Mouse (Mus musculus): ENCODE data around the gene Acy3.
"Not testable (repeated sequence)": the region's sequence is repeated elsewhere in the genome, so short reads cannot be mapped to it uniquely, and the experiment has no call there.

Acy3 gene

DNA sequence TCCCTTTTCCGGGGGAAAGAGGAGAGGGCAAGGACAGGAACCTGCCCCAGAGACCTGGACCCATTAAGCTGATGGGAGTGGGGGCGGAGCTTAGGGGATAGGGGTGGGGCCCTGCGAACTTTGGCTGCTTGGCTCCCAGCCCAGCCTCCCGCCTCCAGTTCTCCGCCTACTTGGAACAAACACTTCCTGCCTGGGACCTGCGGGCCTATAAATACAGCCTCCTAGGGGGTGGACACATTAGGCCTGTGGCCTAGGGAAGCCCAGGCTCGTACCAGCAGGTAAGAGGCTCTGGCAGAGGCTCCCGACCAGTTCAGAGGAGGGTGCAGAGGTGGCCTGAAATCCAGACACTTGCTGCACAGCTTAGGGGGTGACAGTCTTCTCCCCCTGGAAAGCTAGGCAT lies at the start of gene Acy3:
Gene Acy3, plus strand, starts transcription at position 237 of the 400 bp plus-strand sequence.
- peak; percentile 26 for DNase-seq (ENCODE audit: low spot score)

GRCm38 (mm10) chr19:3942315-3942714 lies 44.1 kb upstream of the Acy3 start:
- no peak for DNase-seq (ENCODE audit: low spot score)

DNA sequence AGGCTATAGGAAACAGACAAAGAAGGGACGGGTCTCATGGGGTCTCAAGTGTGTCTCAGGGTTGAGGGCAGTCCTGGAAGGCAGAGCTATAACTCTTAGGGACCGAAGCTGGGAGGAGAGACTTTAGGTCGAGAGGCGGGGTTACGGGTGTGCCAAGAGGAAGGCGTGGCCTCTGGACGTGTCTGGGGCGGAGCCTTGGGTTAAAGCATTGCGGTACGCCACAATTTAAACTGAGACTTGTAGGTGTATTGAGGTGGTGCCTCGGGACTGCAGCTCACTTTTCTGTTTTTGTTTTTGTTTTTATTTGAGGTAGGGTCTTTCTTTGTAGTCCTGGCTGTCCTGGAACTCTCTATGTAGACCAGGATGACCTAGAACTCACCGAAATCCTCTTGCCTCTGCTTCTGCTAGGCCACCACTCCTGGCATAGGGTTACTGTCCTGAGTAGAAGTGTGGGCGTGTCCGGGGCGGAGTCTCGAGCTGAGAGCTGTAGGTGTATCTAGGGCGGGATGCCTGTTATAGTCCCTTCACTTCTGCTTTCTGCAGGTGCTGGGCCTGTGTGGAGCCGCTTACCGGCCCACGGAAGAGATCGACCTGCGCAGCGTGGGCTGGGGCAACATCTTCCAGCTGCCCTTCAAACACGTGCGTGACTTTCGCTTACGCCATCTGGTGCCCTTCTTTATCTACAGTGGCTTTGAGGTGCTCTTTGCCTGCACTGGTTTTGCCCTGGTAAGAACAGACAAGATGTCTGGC lies 43.2 kb upstream of the Acy3 start:
- no peak for DNase-seq (ENCODE audit: low spot score)

GRCm38 (mm10) chr19:3945872-3946564 lies 40.4 kb upstream of the Acy3 start:
- DNase-seq (ENCODE audit: low spot score) = no peak

GRCm38 (mm10) chr19:3946715-3947114 lies 39.7 kb upstream of the Acy3 start:
- no peak for DNase-seq (ENCODE audit: low spot score)

GRCm38 (mm10) chr19:3947813-3948212 lies 38.6 kb upstream of the Acy3 start:
- DNase-seq (ENCODE audit: low spot score) = no peak

DNA sequence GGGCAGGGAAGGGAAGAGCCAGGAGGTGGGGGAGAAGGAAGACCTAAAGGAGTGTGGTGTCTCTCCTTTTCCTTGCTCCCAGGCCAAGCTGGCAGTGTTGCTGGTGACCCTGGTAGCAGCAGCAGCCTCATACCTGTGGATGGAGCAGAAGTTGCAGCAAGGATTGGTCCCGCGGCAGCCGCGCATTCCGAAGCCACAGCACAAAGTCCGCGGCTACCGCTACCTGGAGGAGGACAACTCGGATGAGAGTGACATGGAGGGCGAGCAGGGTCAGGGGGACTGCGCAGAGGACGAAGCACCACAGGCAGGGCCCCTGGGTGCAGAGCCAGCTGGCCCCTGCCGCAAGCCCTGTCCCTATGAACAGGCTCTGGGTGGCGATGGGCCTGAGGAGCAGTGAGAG lies 37.8 kb upstream of the Acy3 start:
- no peak for DNase-seq (ENCODE audit: low spot score)

- no peak for DNase-seq (ENCODE audit: low spot score)
Observed at GRCm38 (mm10) chr19:3950331-3950730, 36.0 kb upstream of the Acy3 start.

DNA sequence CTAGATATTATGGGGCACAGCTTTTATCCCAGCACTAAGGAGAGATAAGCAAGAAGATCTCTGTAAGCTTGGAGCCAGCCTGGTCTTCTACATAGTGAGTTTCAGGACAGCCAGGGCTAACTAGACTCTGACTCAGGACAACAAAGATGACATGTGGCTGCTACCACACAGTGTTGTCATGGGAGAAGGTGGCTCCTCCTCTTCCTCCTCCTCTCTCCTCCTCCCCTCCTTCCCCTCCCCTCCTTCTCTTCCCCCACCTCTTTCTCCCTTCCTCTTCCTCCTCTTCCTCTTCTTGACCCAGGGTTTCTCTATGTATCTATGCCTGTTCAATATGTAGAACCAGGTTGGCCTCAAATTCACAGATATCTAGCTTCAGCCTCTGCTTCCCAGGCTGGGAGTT lies 34.9 kb upstream of the Acy3 start:
- DNase-seq (ENCODE audit: low spot score) = no peak

DNA sequence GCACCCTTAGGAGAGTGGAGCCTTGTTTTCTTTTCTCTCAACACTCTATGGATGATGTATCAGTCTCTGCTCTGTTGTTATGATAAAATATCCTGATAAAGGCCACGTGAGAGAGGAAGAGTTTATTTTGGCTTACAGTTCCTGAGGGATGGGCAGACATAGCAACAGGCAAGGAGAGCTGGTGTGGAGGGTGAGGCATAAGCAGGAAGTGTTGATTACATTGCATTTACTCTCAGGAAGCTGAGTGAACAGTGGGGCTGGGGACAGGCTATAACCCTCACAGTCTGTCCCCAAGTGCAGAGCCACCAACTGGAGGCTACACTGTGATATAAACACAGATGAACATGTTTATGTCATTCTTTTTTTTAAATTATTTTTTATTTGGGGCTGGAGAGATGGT lies 34.3 kb upstream of the Acy3 start:
- no peak for DNase-seq (ENCODE audit: low spot score)

DNA sequence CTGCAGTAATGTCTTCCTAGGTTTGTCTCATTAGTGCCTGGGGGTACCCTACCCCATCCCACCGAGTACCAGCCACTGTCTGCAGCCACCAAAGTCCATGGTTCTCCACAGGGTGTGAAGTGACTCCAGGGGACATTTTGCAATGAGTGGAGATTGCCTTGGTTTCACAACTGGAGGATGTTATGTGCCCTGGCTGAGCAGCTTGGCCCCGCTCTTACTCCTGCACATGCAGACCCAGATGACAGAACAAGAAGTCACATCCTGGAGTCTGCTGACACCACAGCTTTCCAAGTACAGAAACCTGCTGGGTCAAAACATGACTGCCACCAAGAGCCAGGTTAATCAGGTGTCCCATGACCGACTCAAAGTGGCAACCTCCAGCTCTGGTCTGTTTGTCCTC lies 31.3 kb upstream of the Acy3 start:
- DNase-seq (ENCODE audit: low spot score) = no peak

DNA sequence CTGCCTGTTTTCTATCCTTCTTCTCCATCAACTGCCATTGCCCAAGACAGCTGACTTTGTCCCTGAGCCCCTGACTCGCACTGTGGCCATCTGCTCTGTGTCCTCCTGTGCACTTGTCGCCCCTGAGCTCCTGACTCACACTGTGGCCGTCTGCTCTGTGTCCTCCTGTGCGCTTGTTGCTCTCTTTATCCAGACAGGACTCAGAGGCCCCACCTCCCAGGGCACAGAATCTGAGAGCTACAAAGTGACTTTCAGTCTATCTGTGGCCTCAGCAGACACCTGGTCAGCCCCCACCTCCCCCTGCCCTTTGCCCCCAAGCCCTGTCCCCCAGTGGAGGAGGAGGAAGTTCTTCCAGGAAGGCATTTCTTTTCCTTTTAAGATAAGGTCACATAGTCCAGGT lies 30.6 kb upstream of the Acy3 start:
- DNase-seq (ENCODE audit: low spot score) = no peak

DNA sequence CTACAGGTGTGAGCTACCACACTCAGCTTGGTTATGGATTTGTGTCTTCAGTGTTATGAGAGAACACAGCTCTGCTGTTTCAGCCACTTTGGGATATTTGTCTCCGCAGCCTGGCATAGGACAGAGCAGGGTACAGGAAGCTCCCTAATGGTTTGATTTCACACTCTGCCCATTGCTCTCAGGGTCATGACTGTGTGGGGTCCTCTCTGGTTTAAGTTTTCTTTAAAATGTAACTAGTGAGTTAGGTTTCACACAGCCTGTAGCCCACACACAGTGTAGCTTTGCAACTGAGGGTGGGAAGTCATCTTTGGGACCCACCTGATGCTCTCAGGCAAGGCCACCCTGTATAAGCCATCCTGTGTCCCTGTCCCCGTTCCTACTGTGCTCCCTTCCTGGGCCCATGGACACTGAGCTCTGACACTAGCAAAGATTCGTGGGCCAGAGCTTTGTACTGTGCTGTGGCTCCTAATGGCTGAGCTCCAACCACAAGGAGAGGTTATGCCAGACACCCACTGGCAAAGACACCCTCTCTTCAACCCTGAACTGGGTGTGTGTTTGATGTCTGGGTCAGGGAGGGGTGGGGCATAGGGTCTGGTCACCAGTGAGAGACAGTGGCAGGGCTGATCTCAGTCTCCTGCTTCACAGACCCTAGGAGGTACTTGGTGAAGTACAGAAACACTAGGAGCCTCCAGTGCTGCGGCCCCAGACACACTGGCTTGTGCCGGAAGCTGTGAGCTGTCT lies 28.9 kb upstream of the Acy3 start:
- DNase-seq (ENCODE audit: low spot score) = not testable (repeated sequence)

- DNase-seq (ENCODE audit: low spot score) = no peak
Observed at GRCm38 (mm10) chr19:3958470-3958869, 27.9 kb upstream of the Acy3 start, which contains the start of gene Aldh3b3. Gene Aldh3b3 (plus strand): TSS chr19:3958645.

DNA sequence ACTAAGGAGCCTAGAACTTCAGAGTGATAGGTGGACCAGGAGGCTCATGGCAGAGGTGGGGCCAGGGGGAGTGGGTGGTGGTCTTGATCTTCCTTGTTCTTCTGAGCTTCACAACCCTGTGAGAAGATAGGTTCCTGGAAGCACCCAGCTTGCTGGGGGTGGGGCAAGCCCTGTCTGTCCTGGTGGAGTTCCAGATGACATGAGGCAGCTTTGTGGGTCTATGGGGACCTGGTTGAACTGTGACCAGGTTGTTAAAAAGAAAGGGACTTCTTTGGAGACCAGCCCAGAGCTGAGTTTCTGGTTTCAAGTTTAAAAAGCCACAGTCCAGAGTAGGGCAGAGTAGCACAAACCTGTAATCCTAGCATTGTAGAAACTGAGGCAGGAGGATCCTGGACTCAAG lies 27.3 kb upstream of the Acy3 start:
- no peak for DNase-seq (ENCODE audit: low spot score)

DNA sequence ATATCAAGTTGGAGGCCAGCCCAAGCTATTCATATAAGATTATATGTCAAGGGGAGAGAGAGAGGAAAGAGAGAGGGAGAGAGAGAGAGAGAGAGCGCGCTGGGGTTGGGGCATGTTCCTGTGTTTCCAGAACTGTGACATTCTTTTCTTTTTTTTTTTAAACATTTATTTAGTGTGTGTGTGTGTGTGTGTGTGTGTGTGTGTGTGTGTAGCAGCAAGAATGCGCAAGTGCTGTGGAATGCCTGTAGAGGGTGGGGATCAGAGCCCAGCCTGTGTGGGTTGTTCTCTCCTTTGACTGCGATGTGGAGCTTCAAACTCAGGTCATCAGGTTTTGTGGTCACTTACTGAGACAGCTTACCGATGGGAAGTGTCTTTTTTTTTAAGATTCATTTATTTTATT lies 26.2 kb upstream of the Acy3 start:
- DNase-seq (ENCODE audit: low spot score) = no peak

GRCm38 (mm10) chr19:3961805-3962204 lies 24.6 kb upstream of the Acy3 start:
- DNase-seq (ENCODE audit: low spot score) = not testable (repeated sequence)

- DNase-seq (ENCODE audit: low spot score) = no peak
Observed at GRCm38 (mm10) chr19:3962469-3962868, 23.9 kb upstream of the Acy3 start.

DNA sequence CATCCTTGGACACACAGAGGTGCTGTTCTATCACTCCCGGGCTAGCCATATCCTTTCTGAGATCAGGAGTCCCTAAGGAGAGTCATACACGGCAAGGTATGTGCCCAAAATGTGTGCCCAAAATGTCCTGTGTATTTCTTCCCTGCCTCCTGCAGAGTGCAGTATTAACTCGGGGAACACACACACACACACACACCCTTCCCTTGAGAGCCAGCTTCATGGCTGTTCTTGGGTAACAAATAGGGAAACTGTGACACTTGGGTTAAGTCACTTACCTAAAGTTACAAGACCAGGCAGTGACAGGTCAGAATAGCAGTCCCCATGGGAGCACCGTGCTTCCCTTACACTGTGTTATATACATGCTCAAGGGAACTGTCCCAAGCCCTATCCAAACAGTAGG lies 22.3 kb upstream of the Acy3 start:
- no peak for DNase-seq (ENCODE audit: low spot score)

DNA sequence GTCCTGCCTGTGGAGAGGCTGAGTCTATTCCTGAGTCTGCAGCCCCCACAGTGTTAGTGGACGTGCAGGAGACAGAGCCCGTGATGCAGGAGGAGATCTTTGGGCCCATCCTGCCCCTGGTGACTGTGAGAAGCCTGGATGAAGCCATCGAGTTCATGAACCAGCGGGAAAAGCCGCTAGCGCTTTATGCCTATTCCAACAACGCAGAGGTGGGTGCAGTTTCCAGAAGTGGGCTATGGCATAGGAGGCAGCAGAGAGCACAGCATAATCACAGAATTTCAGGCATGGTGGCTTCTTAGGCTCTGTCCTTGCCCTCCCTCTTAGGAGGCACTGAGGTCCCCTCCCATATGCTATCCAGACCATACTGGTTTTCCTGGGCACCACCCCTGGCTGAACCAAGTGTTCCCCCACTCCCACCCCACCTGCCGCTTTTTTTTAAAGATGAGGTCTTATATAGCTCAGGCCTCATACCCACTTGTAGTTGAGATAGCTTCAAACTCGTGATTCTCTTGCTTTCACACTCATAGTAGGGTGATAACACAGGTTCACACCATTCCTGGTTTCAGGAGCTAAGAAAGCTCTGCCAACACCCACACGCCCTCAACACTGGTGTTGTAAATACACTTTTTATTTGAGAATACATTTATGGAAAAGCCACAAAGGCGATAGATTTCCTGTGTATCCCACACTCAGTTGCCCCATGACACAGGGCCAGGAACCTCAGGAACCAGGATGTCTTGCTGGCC lies 19.9 kb upstream of the Acy3 start:
- no peak for DNase-seq (ENCODE audit: low spot score)

DNA sequence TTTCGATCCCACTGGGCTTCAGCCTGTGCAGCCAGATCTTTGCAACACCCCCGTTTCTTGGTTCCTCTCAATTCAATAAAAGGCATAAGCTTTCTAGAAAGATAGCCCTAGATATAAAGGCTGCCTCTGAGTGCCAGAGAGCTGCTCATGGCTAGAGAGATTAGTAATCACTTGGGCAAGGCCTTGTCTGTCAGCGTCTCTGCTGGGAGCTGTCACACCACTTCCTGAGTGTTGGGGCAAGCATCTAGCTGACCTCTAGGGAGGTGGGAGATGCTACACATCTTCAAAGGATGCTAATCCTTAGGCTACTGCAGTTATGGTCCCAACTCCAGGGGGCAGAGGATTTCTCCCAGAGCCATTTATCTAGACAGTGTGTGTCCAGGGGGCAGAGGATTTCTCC lies 19.1 kb upstream of the Acy3 start:
- DNase-seq (ENCODE audit: low spot score) = no peak

- no peak for DNase-seq (ENCODE audit: low spot score)
Observed at GRCm38 (mm10) chr19:3972229-3972628, 14.1 kb upstream of the Acy3 start, which contains the start of gene Aldh3b2. Gene Aldh3b2 (plus strand): TSS chr19:3972328.

All from urinary bladder, postnatal 10 days (tissue).